Mouse (Mus musculus) embryonic facial prominence, embryonic 14.5 days (tissue): Measurements from ENCODE around the gene Zbtb8a. TPM values are rescaled to one million over a fixed set of nuclear protein-coding genes. Genes with fewer than 3 reads are reported as not detected.
"Not testable (repeated sequence)": the region's sequence is repeated elsewhere in the genome, so short reads cannot be mapped to it uniquely, and the experiment has no call there.

Experiments
- ATAC-seq: fragments of 200-750 bp; cut with Nextera tagmentation; 2 replicates; pipeline ENCODE4 v1.8.0; 2017; ENCODE audit warnings: low read depth, moderate number of reproducible peaks, moderate TSS enrichment
- DNase-seq: peaks from one replicate; pipeline ENCODE4 v3.0.0-alpha.2; 2015; ENCODE audit warnings: low spot score
- H3K27ac ChIP-seq: fragments of 300-500 bp; sonication (generic); replicated peaks from 2 replicates; pipeline ENCODE4 v1.5.1; 2014; ENCODE audit warnings: low read depth, mild to moderate bottlenecking, low read length, moderate library complexity
- H3K27me3 ChIP-seq: fragments of 300-500 bp; sonication (generic); replicated peaks from 2 replicates; pipeline ENCODE4 v1.6.1; 2014; ENCODE audit warnings: low read length; ENCODE audit not compliant: control insufficient read depth, insufficient read depth
- H3K36me3 ChIP-seq: fragments of 300-500 bp; sonication (generic); 2 replicates; pipeline ENCODE4 v1.6.1; 2014; ENCODE audit warnings: low read length, mixed read lengths; ENCODE audit not compliant: control insufficient read depth, insufficient read depth
- H3K4me1 ChIP-seq: fragments of 300-500 bp; sonication (generic); 2 replicates; pipeline ENCODE4 v1.6.1; 2014; ENCODE audit warnings: antibody characterized with exemption, low read length; ENCODE audit not compliant: control insufficient read depth, insufficient read depth
- H3K4me2 ChIP-seq: fragments of 300-500 bp; sonication (generic); 2 replicates; pipeline ENCODE4 v1.6.1; 2014; ENCODE audit warnings: low read depth, mild to moderate bottlenecking, low read length, moderate library complexity, mixed read lengths
- H3K4me3 ChIP-seq: fragments of 300-500 bp; sonication (generic); 2 replicates; pipeline ENCODE4 v1.5.1; 2014; ENCODE audit warnings: low read depth, mild to moderate bottlenecking, low read length
- H3K9ac ChIP-seq: fragments of 300-500 bp; sonication (generic); 2 replicates; pipeline ENCODE4 v1.6.1; 2014; ENCODE audit warnings: low read depth, mild to moderate bottlenecking, low read length, moderate library complexity, mixed read lengths
- H3K9me3 ChIP-seq: fragments of 300-500 bp; sonication (generic); 2 replicates; pipeline ENCODE4 v1.6.1; 2016; ENCODE audit warnings: low read length; ENCODE audit not compliant: control insufficient read depth
- WGBS: fragments of 180-500 bp; shearing (Covaris S2); extraction: QIAGEN DNeasy Blood & Tissue Kit; methylation state at CpG from one replicate; pipeline ENCODE4 v1.1.7; 2014; 5-methylcytosine and 5-hydroxymethylcytosine counted together
- polyA plus RNA-seq: library from polyadenylated mRNA; unstranded; fragments of >200 nt; fragmentation: Nextera tagmentation; extraction: Ambion mirVana; gene quantifications from 2 replicates; pipeline ENCODE4 v1.2.1, GENCODE M21; 2014

The Zbtb8a gene
- polyA plus RNA-seq, 1 experiment from 2014 or later = 4.6 TPM

DNA sequence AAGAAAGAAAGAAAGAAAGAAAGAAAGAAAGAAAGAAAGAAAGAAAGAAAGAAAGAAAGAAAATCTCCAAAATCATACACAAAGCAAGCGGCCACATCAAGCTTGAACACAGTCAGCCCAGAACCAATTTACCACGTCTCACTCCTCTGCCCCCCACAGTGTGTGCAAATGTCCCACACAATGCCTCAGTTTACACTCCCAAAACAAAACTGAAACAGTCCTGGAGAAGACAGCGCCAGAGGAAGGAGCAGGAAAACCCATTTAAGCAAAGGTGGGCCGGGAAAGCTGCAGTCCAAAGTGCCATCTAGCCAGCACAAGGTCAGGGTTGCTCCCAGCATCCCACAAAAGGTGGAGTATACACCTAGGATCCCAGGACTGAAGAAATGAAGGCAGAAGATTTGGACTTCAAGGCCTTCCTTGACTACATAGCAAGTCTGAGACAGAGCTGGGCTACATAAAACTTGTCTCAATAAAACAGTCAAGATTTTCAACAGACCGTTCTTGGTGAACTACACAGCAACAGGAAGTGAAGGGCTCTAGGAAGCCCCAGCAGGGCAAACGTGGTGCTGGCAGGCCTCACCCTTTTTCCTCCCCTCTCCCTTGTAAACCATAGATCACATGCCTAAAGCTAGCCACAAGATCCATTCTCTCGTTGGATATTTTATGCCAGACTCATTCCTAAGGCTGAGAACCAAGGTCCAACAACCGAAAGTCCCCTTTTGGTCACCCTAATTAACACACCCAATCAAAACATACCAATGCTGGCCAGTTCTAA is 4.5 kb downstream of the Zbtb8a start:
- Histone ChIP-seq H3K4me3 (no peak overlapping the region), H3K27me3 (peaks cover 13% of the 10 kb centered on the region), H3K27ac (no peak overlapping the region), H3K9ac (no peak overlapping the region), H3K9me3 (no peaks in the 10 kb centered on the region), H3K36me3 (no peaks in the 10 kb centered on the region), H3K4me1 (0 out of 2 replicates have a peak, but pooled peaks cover 3% of the 10 kb centered on the region), H3K4me2 (no peak overlapping the region)
- no peak for DNase-seq
- 46% methylated on average over 8 of the region's 8 CpGs for WGBS
- ATAC-seq = no peak

DNA sequence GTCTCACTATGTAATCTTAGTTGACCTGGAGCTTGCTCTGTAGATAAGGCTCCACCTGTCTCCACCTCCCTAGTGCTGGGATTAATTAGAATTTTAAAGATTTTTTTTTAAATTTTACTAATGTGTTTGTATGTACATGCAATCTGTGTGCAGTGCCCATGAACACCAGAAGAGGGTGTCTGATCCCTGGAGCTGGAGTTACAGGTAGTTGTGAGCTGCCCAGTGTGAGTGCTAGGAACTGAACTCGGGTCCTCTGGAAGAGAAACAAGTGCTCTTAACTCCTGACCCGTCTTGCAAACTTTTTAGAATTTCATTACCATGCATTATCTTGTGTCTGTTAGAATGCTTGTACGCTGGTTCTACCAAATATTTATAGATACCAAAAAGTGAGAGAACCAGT is 6.5 kb downstream of the Zbtb8a start:
- Histone ChIP-seq H3K36me3 (no peaks in the 10 kb centered on the region), H3K9ac (no peak overlapping the region), H3K4me1 (no peaks in the 10 kb centered on the region), H3K4me2 (no peak overlapping the region), H3K4me3 (no peak overlapping the region), H3K27me3 (peaks cover 9% of the 10 kb centered on the region), H3K27ac (no peak overlapping the region), H3K9me3 (no peaks in the 10 kb centered on the region)
- 93% methylated on average over 3 of the region's 3 CpGs for WGBS
- ATAC-seq = no peak
- no peak for DNase-seq

GRCm38 (mm10) chr4:129365224-129365623 is 12.7 kb downstream of the Zbtb8a start:
- H3K4me1 ChIP-seq = no peaks in the 10 kb centered on the region
- H3K36me3 ChIP-seq = peaks cover 2% of the 10 kb centered on the region; the same call in 1 of the 2 replicates
- H3K27ac ChIP-seq = no peak overlapping the region
- WGBS = 84% methylated on average over 5 of the region's 5 CpGs
- no peak overlapping the region for H3K4me2 ChIP-seq
- no peak overlapping the region for H3K9ac ChIP-seq
- ATAC-seq (no peak), DNase-seq (no peak)
- no peaks in the 10 kb centered on the region for H3K9me3 ChIP-seq
- H3K27me3 ChIP-seq = no peaks in the 10 kb centered on the region
- no peak overlapping the region for H3K4me3 ChIP-seq

GRCm38 (mm10) chr4:129364379-129364778 is 13.5 kb downstream of the Zbtb8a start:
- no peaks in the 10 kb centered on the region for H3K27me3 ChIP-seq
- no peak for DNase-seq
- H3K4me1 ChIP-seq = no peaks in the 10 kb centered on the region
- no peak overlapping the region for H3K4me3 ChIP-seq
- no peak for ATAC-seq
- 78% methylated on average over 3 of the region's 3 CpGs for WGBS
- no peak overlapping the region for H3K27ac ChIP-seq
- H3K9me3 ChIP-seq = no peaks in the 10 kb centered on the region
- H3K36me3 ChIP-seq = peaks cover 11% of the 10 kb centered on the region; the same call in 1 of the 2 replicates
- no peak overlapping the region for H3K9ac ChIP-seq
- no peak overlapping the region for H3K4me2 ChIP-seq

- Histone ChIP-seq H3K36me3 (peaks cover 15% of the 10 kb centered on the region; the same call in 1 of the 2 replicates), H3K4me3 (no peak overlapping the region), H3K9ac (no peak overlapping the region), H3K4me2 (no peak overlapping the region), H3K4me1 (no peaks in the 10 kb centered on the region), H3K27me3 (no peaks in the 10 kb centered on the region), H3K9me3 (no peaks in the 10 kb centered on the region), H3K27ac (no peak overlapping the region)
- 91% methylated on average over 9 of the region's 9 CpGs for WGBS
- no peak for ATAC-seq
- DNase-seq = no peak
Measured at GRCm38 (mm10) chr4:129363463-129363862, 14.5 kb downstream of the Zbtb8a start.

- Histone ChIP-seq H3K9me3 (no peaks in the 10 kb centered on the region), H3K27ac (no peak overlapping the region), H3K9ac (no peak overlapping the region), H3K4me3 (no peak overlapping the region), H3K4me2 (no peak overlapping the region), H3K36me3 (peaks cover 22% of the 10 kb centered on the region; the same call in 1 of the 2 replicates), H3K27me3 (no peaks in the 10 kb centered on the region), H3K4me1 (no peaks in the 10 kb centered on the region)
- 72% methylated on average over 5 of the region's 5 CpGs for WGBS
- no peak for DNase-seq
- no peak for ATAC-seq
Measured at GRCm38 (mm10) chr4:129362771-129363170, 15.1 kb downstream of the Zbtb8a start.

DNA sequence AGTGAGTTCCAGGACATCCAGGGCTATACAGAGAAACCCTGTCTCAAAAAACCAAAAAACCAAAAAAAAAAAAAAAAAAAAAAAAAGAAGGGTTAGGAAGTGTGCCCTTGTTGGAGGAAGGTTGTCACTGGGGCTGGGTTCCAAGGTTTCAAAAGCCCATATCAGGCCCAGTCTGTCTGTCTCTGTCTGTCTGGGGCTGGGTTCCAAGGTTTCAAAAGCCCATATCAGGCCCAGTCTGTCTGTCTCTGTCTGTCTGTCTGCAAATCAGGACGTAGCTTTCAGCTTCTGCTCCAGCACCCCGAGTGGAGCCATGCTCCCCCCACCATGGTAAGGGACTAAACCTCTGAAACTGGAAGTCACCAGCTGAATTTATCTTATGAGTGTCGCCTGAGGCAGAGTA is 15.7 kb downstream of the Zbtb8a start:
- H3K4me1 ChIP-seq, H3K27me3 ChIP-seq, DNase-seq, H3K27ac ChIP-seq, H3K9me3 ChIP-seq, H3K4me2 ChIP-seq, H3K4me3 ChIP-seq, H3K9ac ChIP-seq, ATAC-seq: not testable (repeated sequence)
- 85% methylated on average over 3 of the region's 3 CpGs for WGBS
- H3K36me3 ChIP-seq = peaks cover 25% of the 10 kb centered on the region; the same call in 1 of the 2 replicates

DNA sequence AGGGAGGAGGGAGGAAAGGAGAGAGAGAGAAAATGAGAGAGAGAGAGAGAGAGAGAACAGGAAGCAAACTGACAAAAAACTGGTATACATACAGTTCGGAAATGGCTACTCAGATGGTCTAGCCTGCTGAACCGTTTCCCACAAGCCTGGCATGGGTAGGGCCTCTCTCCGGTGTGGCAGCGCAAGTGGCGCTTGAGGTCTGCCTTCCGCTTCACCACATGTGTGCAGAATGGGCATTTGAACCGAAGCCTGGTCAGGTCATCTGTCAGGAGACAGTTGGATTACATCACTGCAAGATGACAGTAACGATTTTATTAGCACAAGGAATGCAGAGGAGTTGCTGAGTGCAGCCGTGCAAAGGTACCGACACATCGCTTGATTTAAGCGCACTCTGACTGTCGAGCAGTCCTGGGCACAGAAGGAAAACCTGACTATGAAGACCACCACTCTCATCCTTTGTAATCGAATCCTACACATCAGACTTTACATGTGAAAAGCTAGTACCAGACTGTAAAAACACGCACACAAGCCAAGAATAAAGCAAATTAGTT is 20.2 kb downstream of the Zbtb8a start:
- Histone ChIP-seq H3K4me2 (no peak overlapping the region), H3K9ac (no peak overlapping the region), H3K9me3 (no peaks in the 10 kb centered on the region), H3K36me3 (peaks cover 58% of the 10 kb centered on the region), H3K4me1 (no peaks in the 10 kb centered on the region), H3K27me3 (no peaks in the 10 kb centered on the region), H3K27ac (no peak overlapping the region), H3K4me3 (no peak overlapping the region)
- WGBS = 84% methylated on average over 15 of the region's 15 CpGs
- DNase-seq (no peak), ATAC-seq (no peak)

- H3K4me1 ChIP-seq = no peaks in the 10 kb centered on the region
- no peak overlapping the region for H3K4me3 ChIP-seq
- ATAC-seq = no peak
- no peak overlapping the region for H3K9ac ChIP-seq
- 79% methylated on average over 15 of the region's 15 CpGs for WGBS
- H3K9me3 ChIP-seq = no peaks in the 10 kb centered on the region
- no peaks in the 10 kb centered on the region for H3K27me3 ChIP-seq
- no peak overlapping the region for H3K4me2 ChIP-seq
- peaks cover 46% of the 10 kb centered on the region for H3K36me3 ChIP-seq
- no peak overlapping the region for H3K27ac ChIP-seq
- no peak for DNase-seq
Measured at GRCm38 (mm10) chr4:129354236-129354635, 23.7 kb downstream of the Zbtb8a start.
